Mouse (Mus musculus) embryonic fibroblast, embryonic 13.5 days (primary cell): ENCODE data around the gene Rbfox3.

Experiments used
- CTCF ChIP-seq: IDR thresholded peaks from 2 replicates; pipeline ENCODE4 v1.5.1; 2011; ENCODE audit warnings: mild to moderate bottlenecking, control low read depth, low read length, moderate library complexity, borderline replicate concordance; ENCODE audit not compliant: insufficient read depth
- POLR2A ChIP-seq: IDR thresholded peaks from 2 replicates; pipeline ENCODE4 v1.6.1; 2011; ENCODE audit warnings: low read depth, mild to moderate bottlenecking, control low read depth, low read length, moderate library complexity

DNA sequence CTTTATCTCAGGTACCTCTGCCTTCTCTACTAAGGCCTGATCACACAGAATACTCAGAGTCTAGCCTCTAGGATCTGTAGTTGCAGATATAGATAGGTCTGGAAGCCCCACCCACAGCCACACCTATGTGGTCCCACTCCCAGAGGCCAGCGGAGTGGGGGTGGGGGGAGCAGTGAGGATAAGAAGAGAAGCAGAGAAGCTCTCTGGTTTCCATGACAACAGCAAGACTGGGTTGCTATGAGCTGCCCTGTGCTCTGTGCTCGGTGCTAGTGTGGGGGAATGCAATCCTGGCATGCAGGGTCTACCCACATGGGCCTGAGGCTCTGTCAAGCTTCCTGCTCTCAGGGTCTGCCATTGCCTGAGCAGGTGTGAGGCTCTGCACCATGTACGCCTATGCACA lies 49.3 kb upstream of the Rbfox3 start:
- TF ChIP-seq POLR2A (no peak), CTCF (no peak)
